Mouse (Mus musculus) heart, postnatal 36 days (tissue): ENCODE measurements at regions not wholly inside any gene's neighbourhood (a gene's known extent, or its start where the extent isn't known, plus 50 kb on each side); places are given as distances from the start of the nearest gene placed in this dataset.
A peak's percentile ranks its signal among the peaks of the same experiment; 100 is the strongest.
"Not testable (repeated sequence)": the region's sequence is repeated elsewhere in the genome, so short reads cannot be mapped to it uniquely, and the experiment has no call there.

Source experiments
- DNase-seq, 2 experiments: peaks; one replicate each; pipeline ENCODE4 v3.0.0; 2021 to 2022
- intact Hi-C: fragments of 180-260 bp; cut with DNase I; formaldehyde crosslinking; loops from one replicate; pipeline ENCODE4 v1.15.1; 2025

DNA sequence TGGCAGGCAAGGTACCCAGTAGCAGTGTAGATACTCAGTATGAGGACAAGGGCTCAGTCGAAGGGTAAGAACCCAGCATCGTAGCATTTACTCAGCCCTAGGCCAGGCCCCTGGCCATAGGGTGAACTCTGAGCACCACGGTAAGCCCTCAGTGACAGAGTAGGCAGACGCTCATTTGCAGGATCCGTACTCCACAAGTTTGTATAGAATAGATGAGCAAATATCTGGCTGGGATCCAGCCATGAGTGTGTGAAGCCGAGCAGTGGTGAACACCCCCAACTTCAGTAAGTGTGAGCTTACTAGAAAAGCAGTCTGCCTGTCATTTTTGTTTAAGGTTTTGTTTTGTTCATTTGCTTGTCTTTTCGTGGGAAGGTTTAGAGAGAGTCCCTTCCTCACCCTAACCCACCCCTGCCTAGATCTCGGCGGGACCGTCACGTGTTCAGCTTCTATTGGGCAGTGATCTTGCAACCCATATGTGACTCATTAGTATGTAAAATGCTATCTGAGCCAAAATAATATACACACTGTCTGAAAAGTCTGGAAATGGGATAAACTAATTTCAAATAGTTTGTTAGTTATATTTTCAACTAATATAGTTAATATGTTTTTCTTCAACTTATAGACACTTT, 76.3 kb downstream of the Gm5447 start:
- intact Hi-C loops: no loop called here
- no peak for DNase-seq

- DNase-seq, intact Hi-C loops: not testable (repeated sequence)
Measured at GRCm38 (mm10) chr13:31051586-31051985, 77.6 kb downstream of the Gm5447 start.

DNA sequence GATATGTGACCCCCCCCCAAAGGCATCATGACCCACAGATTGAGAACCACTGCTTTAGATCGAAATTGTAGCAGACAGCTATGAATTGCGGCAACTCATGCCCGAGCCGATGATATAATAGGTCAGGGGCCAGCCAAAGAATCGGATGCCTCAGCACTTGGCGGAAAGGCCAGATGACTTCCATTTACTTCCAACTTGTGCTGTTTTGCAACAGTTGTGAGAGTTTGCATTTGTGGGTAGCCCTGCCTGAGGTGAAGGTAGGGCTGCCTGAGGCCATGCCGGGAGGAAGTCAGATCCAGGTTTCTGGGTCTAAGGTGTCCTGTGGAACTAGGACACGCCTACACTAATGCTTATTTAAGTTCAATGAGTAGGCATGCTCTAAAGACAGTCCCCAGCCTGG, 80.4 kb downstream of the Gm5447 start:
- intact Hi-C loops: no loop called here
- no peak for DNase-seq

- intact Hi-C loops: no loop called here
- DNase-seq: no peak
Measured at GRCm38 (mm10) chr13:31055376-31056083, 81.5 kb downstream of the Gm5447 start.

- intact Hi-C loops: no loop called here
- no peak for DNase-seq
Measured at GRCm38 (mm10) chr13:31056154-31056871, 82.3 kb downstream of the Gm5447 start.

DNA sequence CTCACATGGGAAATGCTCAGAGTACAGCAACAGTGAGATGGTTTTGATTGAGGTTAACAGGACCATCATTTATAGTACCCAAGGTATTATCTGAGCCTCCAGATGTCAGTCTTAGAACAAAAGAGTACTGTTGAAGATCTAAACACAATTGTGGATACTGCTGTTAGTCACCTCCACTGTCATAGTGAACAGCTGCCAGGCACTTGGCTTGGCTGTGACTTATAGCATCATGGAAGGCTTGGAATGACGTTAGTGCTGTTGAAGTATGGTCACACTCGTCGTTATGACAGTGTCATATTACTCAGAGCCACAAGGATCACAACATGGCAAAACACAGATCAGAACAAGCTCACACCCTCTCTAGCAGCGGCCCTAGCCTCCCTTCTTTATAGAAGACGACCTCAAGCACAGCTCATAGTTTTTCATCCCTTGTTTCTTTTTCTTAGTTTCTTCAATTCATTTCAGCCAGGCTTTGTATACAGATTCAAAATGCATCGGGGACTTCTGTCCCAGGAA, 87.0 kb downstream of the Gm5447 start:
- no peak for DNase-seq
- intact Hi-C loops: no loop called here

- intact Hi-C loops: no loop called here
- DNase-seq: no peak
Measured at GRCm38 (mm10) chr13:31068343-31068742, 94.3 kb downstream of the Gm5447 start.

DNA sequence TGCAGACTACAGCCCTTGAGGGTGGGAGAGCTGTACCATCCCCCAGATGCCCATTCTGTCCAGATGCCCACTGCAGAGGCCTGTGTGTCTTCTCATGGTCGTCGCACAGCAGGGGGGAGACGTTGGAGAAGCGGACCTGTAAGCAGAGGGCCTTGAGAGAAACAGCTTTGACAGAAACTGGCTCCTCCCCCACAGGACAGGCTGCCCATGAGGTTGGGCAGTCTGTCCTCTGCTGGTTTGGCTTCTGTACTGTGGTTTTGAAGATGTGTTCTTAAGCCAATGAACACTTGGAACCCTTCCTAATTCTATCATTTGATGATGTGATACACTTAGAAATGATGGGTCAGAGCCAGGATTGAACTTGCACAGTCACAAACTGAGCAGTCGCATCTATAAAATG, 102.5 kb downstream of the Gm5447 start:
- no peak for DNase-seq
- intact Hi-C loops: no loop called here

- no peak for DNase-seq
- intact Hi-C loops: no loop called here
Measured at GRCm38 (mm10) chr13:31078751-31079150, 104.7 kb downstream of the Gm5447 start.

GRCm38 (mm10) chr13:31080215-31080614, 106.2 kb downstream of the Gm5447 start:
- intact Hi-C loops: loop anchor here (5.0 kb wide), 1 partner anchor 193 kb away; no protein-coding TSS in a partner anchor
- no peak for DNase-seq

GRCm38 (mm10) chr13:31082448-31083140, 108.6 kb downstream of the Gm5447 start:
- peak; percentile 49 to 58 for DNase-seq
- intact Hi-C loops: loop anchor here (1.0 to 5.0 kb wide), 4 partner anchors 195 to 577 kb away; partner anchors contain the start of gene A530084C06Rik

DNA sequence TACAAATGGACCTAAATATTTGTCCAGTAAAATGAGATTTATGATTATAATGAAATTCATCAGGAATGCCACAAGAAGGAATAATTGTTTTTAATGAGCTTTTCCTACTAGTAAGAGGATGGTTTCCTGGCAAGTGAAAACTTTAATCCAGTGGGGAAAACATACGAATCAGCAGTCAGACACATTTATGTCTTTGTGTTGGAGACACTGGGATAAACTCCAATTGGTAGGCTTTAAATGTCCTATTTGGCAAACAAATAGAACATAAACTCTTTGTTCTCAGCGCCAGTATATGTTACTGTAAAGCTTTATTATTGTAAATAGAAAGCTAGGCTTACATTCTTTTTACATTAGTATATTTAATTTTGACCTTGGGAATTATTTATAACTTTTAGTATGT, 127.0 kb downstream of the Gm5447 start:
- DNase-seq: no peak
- intact Hi-C loops: no loop called here

DNA sequence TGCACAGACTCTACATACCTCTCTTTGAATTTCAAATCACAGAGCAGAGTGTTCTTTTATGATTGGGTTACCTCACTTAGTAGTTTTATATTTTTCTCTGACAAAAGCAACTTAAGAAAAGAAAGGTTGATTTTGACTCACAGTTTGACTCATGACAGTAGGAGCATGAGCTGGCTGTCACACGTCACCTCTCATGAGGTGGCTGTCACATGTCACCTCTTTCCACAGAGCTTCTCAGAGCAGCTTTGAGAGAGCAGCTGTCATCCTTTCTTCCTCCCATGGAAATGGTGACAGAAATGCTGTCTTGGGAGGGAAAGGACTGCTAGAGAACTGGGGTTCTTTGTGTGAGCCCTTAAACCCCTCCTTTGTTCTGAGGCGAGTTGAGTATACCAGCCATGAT, 133.4 kb downstream of the Gm5447 start:
- DNase-seq: no peak
- intact Hi-C loops: no loop called here

DNA sequence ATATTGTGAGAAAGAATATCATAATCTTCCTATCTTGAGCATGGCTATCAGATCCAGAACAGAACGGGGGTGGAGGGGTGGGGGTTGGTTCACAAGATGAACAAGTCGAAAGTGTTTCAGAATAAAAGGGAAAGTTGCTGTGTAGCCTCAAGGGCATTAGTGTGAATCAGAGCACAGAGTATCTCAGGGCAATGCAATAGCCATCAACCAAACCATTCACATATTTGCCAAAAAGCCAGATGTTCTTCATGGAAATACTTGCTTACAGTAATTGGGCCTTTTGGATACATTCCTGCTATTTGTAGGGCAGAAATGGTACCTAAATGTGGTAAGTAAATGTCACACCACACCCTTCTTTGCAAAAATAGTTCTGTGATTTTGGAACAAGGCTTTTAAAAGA, 135.2 kb downstream of the Gm5447 start:
- intact Hi-C loops: no loop called here
- no peak for DNase-seq

DNA sequence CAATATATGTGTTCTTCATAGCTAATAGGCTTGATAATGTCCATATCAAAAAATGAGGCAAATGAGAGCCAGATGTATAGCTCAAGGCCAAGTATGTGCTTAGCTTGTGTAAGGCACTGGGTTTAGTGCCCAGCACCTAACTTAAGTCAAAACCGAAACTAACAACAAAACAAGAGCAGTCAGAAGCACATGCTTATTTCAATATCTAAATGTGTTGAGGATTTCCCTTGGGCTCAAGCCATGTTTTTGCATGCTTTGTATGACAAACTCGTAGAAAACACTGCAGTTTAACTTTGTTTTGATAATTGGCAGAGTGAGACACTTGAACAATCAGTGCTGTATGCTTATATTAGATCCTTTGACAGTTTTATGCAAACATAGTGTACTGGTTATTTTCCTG, 148.7 kb downstream of the Gm5447 start:
- intact Hi-C loops: no loop called here
- no peak for DNase-seq

GRCm38 (mm10) chr13:31124547-31125216, 150.7 kb downstream of the Gm5447 start:
- intact Hi-C loops: no loop called here
- DNase-seq: no peak

DNA sequence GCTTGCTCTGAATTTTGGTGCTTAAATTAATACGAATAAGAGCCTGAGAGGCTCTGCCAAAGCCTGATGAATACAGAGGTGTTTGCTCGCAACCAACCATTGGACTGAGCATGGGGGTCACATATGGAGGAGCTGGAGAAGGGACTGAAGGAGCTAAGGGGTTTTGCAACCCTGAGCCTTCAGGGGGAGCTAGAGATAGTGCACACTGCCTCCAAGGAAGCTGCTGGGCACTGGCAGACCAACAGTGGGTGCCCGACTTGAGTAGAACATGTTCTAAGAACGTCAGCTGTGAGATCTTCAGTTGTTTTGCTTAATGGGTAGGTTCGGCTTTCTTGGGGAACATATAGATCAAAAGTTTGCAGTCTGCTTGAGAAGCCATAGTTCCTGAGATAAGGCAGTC, 158.5 kb downstream of the Gm5447 start:
- intact Hi-C loops: no loop called here
- no peak for DNase-seq

DNA sequence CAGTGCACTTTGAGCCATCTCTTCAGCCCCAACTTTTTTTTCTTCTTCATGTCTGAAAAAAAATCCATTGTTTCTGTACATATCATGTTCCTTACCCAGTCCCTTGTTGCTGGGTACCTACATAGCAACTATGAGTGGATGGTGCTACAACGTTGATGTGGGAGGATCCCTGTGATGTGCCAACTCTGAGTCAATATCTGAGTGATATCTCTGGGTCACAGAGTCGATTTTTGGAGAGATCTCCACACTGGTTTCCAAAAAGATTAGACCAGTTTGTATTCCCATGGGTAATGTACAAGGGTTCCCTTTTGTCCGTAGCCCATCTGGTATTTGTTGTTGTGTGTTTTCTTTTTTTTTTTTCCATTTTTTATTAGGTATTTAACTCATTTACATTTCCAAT, 165.7 kb downstream of the Gm5447 start:
- intact Hi-C loops: no loop called here

DNA sequence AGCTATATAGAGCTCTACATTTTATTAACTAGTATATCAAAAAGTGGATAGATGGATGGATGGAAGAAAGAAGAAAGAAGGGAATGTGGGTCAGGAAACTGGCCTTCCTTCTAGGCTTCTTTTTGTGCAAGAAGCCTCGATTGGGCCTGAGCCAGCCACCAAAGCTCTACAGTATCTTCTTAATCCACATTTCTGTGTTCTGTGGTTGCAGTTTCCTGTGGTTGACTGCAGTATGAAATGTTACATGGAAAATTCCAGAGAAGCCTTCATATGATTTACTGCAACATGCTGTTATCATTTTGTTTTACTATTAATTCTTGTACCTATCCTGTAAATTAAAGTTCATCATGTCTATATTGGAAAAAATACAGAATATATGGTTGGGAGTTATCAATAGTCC, 173.3 kb downstream of the Gm5447 start:
- intact Hi-C loops: no loop called here

More for the DNA sequence above, 165.7 kb downstream of the Gm5447 start:
- no peak for DNase-seq

DNA sequence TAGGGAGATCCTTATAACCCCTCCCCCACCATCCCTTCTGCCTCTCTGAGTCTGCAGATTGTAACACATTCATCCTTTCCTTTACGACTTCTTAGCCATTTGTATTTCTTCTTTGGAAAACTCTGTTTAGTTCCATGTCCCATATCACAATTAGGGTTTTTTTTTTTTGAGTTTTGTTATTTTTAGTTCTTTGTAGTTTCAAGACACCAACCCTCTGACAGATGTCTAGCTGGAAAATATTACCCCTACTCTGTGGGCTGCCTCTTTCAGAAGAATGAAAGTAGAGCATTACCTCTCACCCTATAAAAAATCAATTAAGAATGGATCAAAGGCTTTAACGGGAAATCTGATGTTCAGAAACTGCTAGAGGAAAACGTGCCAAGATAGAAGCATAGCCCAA, 180.1 kb downstream of the Gm5447 start:
- DNase-seq: no peak
- intact Hi-C loops: no loop called here

More for the DNA sequence above, 173.3 kb downstream of the Gm5447 start:
- DNase-seq: no peak
